Mouse (Mus musculus) kidney, adult 2 months (tissue): ENCODE measurements around the gene Ptma. TPM values are rescaled to one million over a fixed set of nuclear protein-coding genes. Genes with fewer than 3 reads are reported as not detected.

Experiments
- DNase-seq: peaks from one replicate; pipeline ENCODE4 v3.0.0; 2021
- H3K27ac ChIP-seq: fragments of 200-500 bp; 2 replicates; pipeline ENCODE4 v1.5.1; 2012; ENCODE audit warnings: low read depth, low read length, control low read depth, inconsistent platforms; ENCODE audit not compliant: insufficient read depth
- H3K27me3 ChIP-seq: fragments of 200-500 bp; replicated peaks from 2 replicates; pipeline ENCODE4 v1.6.1; 2012; ENCODE audit warnings: mild to moderate bottlenecking, moderate library complexity, low read length, inconsistent platforms; ENCODE audit not compliant: control insufficient read depth, insufficient read depth
- H3K36me3 ChIP-seq: fragments of 200-500 bp; 2 replicates; pipeline ENCODE4 v1.6.1; 2012; ENCODE audit warnings: mild to moderate bottlenecking, moderate library complexity, low read length, inconsistent platforms; ENCODE audit not compliant: control insufficient read depth, insufficient read depth
- H3K4me1 ChIP-seq: fragments of 200-500 bp; 2 replicates; pipeline ENCODE4 v1.6.1; 2011; ENCODE audit warnings: low read length; ENCODE audit not compliant: control insufficient read depth, insufficient read depth
- H3K4me3 ChIP-seq: fragments of 200-500 bp; 2 replicates; pipeline ENCODE4 v1.5.1; 2011; ENCODE audit warnings: mild to moderate bottlenecking, low read depth, low read length, control low read depth; ENCODE audit not compliant: insufficient read depth
- CTCF ChIP-seq: fragments of 200-500 bp; conservative IDR thresholded peaks from 2 replicates; pipeline ENCODE4 v1.5.1; 2011; ENCODE audit warnings: low read depth, mild to moderate bottlenecking, control low read depth, low read length, moderate library complexity, mixed read lengths; ENCODE audit not compliant: insufficient read depth, insufficient read length
- POLR2A ChIP-seq: fragments of 200-500 bp; IDR thresholded peaks from one replicate; pipeline ENCODE4 v1.6.1; 2011; ENCODE audit warnings: low read depth, low read length, control low read depth
- WGBS: fragments of 180-500 bp; shearing (Covaris S2); methylation state at CpG from one replicate; pipeline ENCODE4 v1.1.7; 2018; 5-methylcytosine and 5-hydroxymethylcytosine counted together
- polyA plus RNA-seq: library from polyadenylated mRNA; depleted of rRNA; stranded (reverse); fragments of >200 nt; gene quantifications from 2 replicates; pipeline ENCODE4 v1.2.3, GENCODE M21; 2012

The Ptma gene
- polyA plus RNA-seq, 1 experiment, result 651 TPM

GRCm38 (mm10) chr1:86497361-86497760, 29.2 kb upstream of the Ptma start:
- no peak for TF ChIP-seq POLR2A
- TF ChIP-seq CTCF, result no peak
- DNase-seq, result peak; percentile 91
- peak overlapping the region; percentile 93 for H3K27ac ChIP-seq
- WGBS, result 36% methylated on average over 5 of the region's 5 CpGs
- no peaks in the 10 kb centered on the region for H3K27me3 ChIP-seq
- no peaks in the 10 kb centered on the region for H3K36me3 ChIP-seq
- H3K4me1 ChIP-seq, result peaks cover 41% of the 10 kb centered on the region
- no peak overlapping the region for H3K4me3 ChIP-seq

GRCm38 (mm10) chr1:86497986-86498385, 28.5 kb upstream of the Ptma start:
- DNase-seq, result peak; percentile 94
- H3K4me3 ChIP-seq, result no peak overlapping the region
- 34% methylated on average over 3 of the region's 3 CpGs for WGBS
- peak overlapping the region; percentile 93 for H3K27ac ChIP-seq
- TF ChIP-seq POLR2A (no peak), CTCF (no peak)
- no peaks in the 10 kb centered on the region for H3K27me3 ChIP-seq
- peaks cover 38% of the 10 kb centered on the region for H3K4me1 ChIP-seq
- H3K36me3 ChIP-seq, result no peaks in the 10 kb centered on the region

GRCm38 (mm10) chr1:86498611-86499010, 27.9 kb upstream of the Ptma start:
- peak overlapping the region; percentile 70 for H3K27ac ChIP-seq
- 63% methylated on average over 1 of the region's 1 CpGs for WGBS

GRCm38 (mm10) chr1:86499903-86500302, 26.6 kb upstream of the Ptma start:
- Histone ChIP-seq H3K27me3 (no peaks in the 10 kb centered on the region), H3K27ac (0 out of 2 replicates have a peak overlapping the region, but pooled peaks have one; percentile 17), H3K36me3 (no peaks in the 10 kb centered on the region), H3K4me3 (no peak overlapping the region), H3K4me1 (peaks cover 42% of the 10 kb centered on the region)
- TF ChIP-seq CTCF (peak; percentile 74), POLR2A (no peak)
- peak; percentile 81 for DNase-seq
- WGBS, result 13% methylated on average over 3 of the region's 3 CpGs

More at GRCm38 (mm10) chr1:86498611-86499010, 27.9 kb upstream of the Ptma start:
- H3K36me3 ChIP-seq, result no peaks in the 10 kb centered on the region
- no peaks in the 10 kb centered on the region for H3K27me3 ChIP-seq
- DNase-seq, result peak; percentile 3
- H3K4me1 ChIP-seq, result peaks cover 38% of the 10 kb centered on the region
- no peak for TF ChIP-seq POLR2A
- TF ChIP-seq CTCF, result no peak
- H3K4me3 ChIP-seq, result no peak overlapping the region

GRCm38 (mm10) chr1:86500681-86501080, 25.8 kb upstream of the Ptma start:
- TF ChIP-seq POLR2A (no peak), CTCF (no peak)
- Histone ChIP-seq H3K36me3 (no peaks in the 10 kb centered on the region), H3K4me1 (peaks cover 48% of the 10 kb centered on the region), H3K27ac (no peak overlapping the region), H3K27me3 (no peaks in the 10 kb centered on the region), H3K4me3 (no peak overlapping the region)
- no peak for DNase-seq
- 55% methylated on average over 4 of the region's 4 CpGs for WGBS

- Histone ChIP-seq H3K4me3 (no peak overlapping the region), H3K27ac (peak overlapping the region; percentile 34), H3K27me3 (no peaks in the 10 kb centered on the region), H3K36me3 (no peaks in the 10 kb centered on the region), H3K4me1 (peaks cover 48% of the 10 kb centered on the region)
- TF ChIP-seq CTCF (peak; percentile 55), POLR2A (no peak)
- DNase-seq, result peak; percentile 57
- 20% methylated on average over 6 of the region's 6 CpGs for WGBS
Measured at GRCm38 (mm10) chr1:86501114-86501532, 25.4 kb upstream of the Ptma start.

GRCm38 (mm10) chr1:86501559-86501958, 25.0 kb upstream of the Ptma start:
- H3K27me3 ChIP-seq, result no peaks in the 10 kb centered on the region
- WGBS, result 2% methylated on average over 4 of the region's 4 CpGs
- peaks cover 48% of the 10 kb centered on the region for H3K4me1 ChIP-seq
- peak overlapping the region; percentile 34 for H3K27ac ChIP-seq
- no peak overlapping the region for H3K4me3 ChIP-seq
- DNase-seq, result peak; percentile 97
- TF ChIP-seq CTCF (peak; percentile 94), POLR2A (no peak)
- H3K36me3 ChIP-seq, result no peaks in the 10 kb centered on the region
